Mouse (Mus musculus) left cerebral cortex, adult 2 months (tissue): ENCODE measurements around the gene Tlr6. TPM values are rescaled to one million over a fixed set of nuclear protein-coding genes. Genes with fewer than 3 reads are reported as not detected.

ENCODE experiments used
- DNase-seq, 2 experiments: peaks; one replicate each; pipeline ENCODE4 v3.0.0; 2021 to 2022; ENCODE audit warnings: low spot score in 2 of 2, mixed read lengths in 1 of 2; ENCODE audit errors: extremely low spot score in 1 of 2
- H3K27ac ChIP-seq: fragments of 200-600 bp; 2 replicates; pipeline ENCODE4 v1.8.1; 2022
- H3K4me3 ChIP-seq: fragments of 200-600 bp; 2 replicates; pipeline ENCODE4 v1.8.1; 2022
- CTCF ChIP-seq: fragments of 200-600 bp; IDR thresholded peaks from 2 replicates; pipeline ENCODE4 v1.8.1; 2022; ENCODE audit warnings: antibody characterized with exemption, mild to moderate bottlenecking, moderate library complexity
- intact Hi-C: fragments of 180-260 bp; cut with DNase I; formaldehyde crosslinking; loops from one replicate; pipeline ENCODE4 v1.15.1; 2025
- long read RNA-seq, 2 experiments: library from polyadenylated mRNA; stranded (forward); transcript quantifications; one replicate each; pipeline ENCODE4 v2.0.0; 2021; ENCODE audit warnings: borderline mapping rate in 2 of 2
- total RNA-seq, 2 experiments: library from RNA; stranded (reverse); gene quantifications; 2 replicates each; pipeline ENCODE4 v1.2.3; 2021

Tlr6 gene
- total RNA-seq = under 1 TPM; 0.50 to 0.70 TPM
- long read RNA-seq, experiment 1, partial matches to known transcripts = 0 of 1 reads
- long read RNA-seq, experiment 1, other reads (novel, unspliced or antisense) = 0 of 1 reads
- long read RNA-seq, experiment 2 = 0 reads

GRCm38 (mm10) chr5:64959843-64960230 is at the start of gene Tlr6:
Gene Tlr6 (minus strand): TSS chr5:64960097.
- intact Hi-C loops = loop anchor here (10.0 kb wide), 2 partner anchors 75 to 665 kb away; no protein-coding TSS in a partner anchor
- peak; percentile 32 to 36 for DNase-seq
- TF ChIP-seq CTCF = peak; percentile 80

GRCm38 (mm10) chr5:65006011-65006491 is 46.2 kb upstream of the Tlr6 start:
- intact Hi-C loops = loop anchor here (2.0 kb wide), 1 partner anchor 125 kb away; no protein-coding TSS in a partner anchor
- peak overlapping the region; percentile 48; the same call in 1 of the 2 replicates for H3K27ac ChIP-seq
- DNase-seq = peak in 1 of 2 experiments; percentile 18
- no peak; the same call in 1 of the 2 replicates for TF ChIP-seq CTCF
- no peak overlapping the region for H3K4me3 ChIP-seq

More at GRCm38 (mm10) chr5:64959843-64960230, at the start of gene Tlr6:
- Histone ChIP-seq H3K4me3 (peak within 1 kb of the TSS; percentile 37), H3K27ac (peak within 1 kb of the TSS; percentile 54; the same call in 1 of the 2 replicates)

DNA sequence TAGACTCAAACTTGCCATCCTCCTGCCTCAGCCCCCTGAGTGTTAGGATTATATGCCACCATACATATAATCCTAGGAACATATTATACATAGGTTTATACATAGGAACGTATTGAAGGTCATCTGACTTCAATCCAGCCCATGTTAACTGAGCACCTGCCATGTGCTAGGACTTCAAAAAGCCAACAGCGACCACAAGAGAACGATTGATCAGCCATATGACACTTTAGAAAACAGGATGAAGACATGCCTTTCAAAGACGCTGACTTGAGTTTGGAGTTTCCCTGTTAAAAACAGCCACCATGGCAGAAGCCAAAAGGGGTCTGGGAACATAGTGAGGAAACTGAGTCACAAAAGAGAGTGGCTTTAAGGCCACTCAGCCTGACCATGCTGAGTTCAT is 45.4 kb upstream of the Tlr6 start:
- intact Hi-C loops = no loop called here
- Histone ChIP-seq H3K27ac (no peak overlapping the region; the same call in 1 of the 2 replicates), H3K4me3 (no peak overlapping the region)
- DNase-seq = no peak
- no peak for TF ChIP-seq CTCF

DNA sequence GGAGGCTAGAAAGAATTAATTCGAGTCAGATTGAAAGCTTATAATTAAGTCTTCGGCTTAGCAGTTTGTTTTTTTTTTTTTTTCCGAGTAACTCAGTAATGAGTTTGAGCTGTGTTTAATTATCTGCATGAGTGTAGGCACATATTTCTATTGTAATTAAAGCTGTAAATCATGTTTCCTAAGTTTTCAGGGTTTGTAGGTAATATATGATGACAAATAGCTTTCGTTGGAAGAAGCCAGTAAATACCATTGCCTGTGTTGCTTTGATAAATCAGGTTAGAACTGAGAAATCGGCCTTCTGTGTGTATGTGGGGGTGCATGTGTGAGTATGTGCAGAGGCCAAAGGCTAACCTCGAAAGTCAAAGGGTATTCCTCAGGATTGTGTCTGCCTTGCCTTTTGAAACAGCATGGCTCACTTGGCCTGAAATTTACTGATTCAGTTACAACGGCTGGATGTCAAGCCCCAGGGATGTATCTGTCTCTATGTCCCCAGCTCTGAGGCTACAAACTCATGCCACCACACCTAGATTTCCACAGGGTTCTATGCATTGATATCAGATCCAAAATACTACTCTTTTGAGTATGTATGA is 44.1 kb upstream of the Tlr6 start:
- no peak overlapping the region for H3K27ac ChIP-seq
- no peak for DNase-seq
- intact Hi-C loops = loop anchor here (1.0 kb wide), 2 partner anchors 209 to 238 kb away; no protein-coding TSS in a partner anchor
- no peak overlapping the region for H3K4me3 ChIP-seq
- TF ChIP-seq CTCF = no peak

DNA sequence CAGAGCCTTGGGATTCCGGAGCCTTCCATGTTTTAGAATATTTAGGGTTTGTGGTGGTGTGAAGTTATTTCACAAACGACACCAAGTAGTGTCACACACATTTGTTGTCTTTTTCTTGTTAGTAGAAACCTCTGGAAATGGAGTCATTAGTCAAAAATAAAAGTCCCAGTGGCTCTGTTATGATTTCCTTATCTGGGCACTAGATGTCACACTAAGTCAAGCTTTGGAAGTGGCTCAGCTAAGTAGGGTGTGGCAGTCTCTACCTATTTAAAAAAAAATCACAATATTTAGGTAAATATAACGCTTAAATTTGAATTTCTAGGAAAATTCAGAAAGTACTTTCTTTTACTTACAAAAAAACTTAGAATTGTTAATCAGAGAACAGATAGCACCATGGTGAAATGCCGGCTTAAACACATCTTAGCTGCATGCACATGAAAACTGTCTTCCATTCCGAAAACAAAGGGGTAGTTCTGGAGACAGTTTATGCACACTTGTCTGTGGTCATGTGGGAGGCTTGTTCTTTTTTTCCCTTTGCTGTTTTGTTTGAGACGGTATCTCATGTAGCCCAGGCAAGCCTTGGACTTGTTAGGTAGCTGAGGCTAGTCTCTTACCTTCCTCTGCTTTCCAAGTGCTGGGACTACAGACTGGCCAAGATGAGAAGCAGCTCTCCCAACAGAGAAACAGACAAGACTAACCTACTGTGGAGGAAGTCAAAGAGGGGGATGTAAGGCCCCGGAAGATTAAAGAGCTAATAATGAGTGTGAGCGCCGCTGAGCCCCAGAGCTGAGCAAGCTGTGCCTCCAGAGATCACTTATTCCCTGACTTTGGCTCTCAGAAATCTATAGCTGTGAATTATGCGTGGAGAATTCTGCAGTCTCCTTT is 43.3 kb upstream of the Tlr6 start:
- H3K4me3 ChIP-seq = no peak overlapping the region
- TF ChIP-seq CTCF = peak; percentile 77
- intact Hi-C loops = loop anchor here (1.0 kb wide), 2 partner anchors 210 to 239 kb away; no protein-coding TSS in a partner anchor
- no peak for DNase-seq
- H3K27ac ChIP-seq = no peak overlapping the region

DNA sequence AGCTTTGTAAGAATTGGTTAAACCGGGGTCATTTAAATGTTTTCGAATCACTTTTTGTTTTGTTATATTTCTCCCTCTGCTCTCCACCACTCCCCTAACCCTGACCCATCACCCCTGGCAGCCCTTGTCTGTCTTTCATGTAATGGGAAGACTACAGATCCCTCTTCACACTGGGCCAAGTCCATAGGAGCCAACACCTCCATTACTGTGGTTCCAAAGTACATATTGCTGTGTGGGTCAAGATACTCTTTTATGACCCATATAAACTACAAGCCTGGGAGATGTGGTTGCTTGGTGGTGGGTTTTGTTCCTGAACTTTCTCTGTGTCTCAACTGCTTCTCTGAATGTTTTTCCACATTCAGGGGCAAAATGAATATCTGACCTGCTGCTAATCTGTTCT is 35.5 kb upstream of the Tlr6 start:
- intact Hi-C loops = no loop called here
- H3K27ac ChIP-seq = no peak overlapping the region
- H3K4me3 ChIP-seq = no peak overlapping the region
- TF ChIP-seq CTCF = no peak
- no peak for DNase-seq

GRCm38 (mm10) chr5:64992540-64992939 is 32.6 kb upstream of the Tlr6 start:
- no peak overlapping the region for H3K27ac ChIP-seq
- TF ChIP-seq CTCF = peak; percentile 28; the same call in 1 of the 2 replicates
- intact Hi-C loops = no loop called here
- no peak for DNase-seq
- H3K4me3 ChIP-seq = no peak overlapping the region

DNA sequence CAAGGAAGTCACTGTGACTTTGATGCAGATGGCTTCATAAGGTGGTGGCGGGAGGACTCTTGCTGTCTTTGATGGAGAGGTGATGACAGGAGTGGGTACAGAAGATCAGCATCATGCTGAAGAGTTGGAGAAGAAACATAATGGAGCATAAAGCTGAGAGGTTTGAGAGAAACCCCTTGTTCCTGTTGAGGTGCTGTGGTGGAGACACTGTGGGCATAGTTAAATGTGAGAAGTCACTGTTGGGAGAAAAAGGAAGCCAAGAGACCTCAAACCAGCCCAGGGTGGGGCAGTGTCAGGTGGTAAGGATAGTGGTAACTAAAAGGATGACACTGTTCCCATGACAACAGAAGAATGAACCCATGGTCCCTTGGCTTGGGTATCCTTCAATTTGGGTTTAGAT is 30.0 kb upstream of the Tlr6 start:
- intact Hi-C loops = no loop called here
- no peak for DNase-seq
- TF ChIP-seq CTCF = no peak

DNA sequence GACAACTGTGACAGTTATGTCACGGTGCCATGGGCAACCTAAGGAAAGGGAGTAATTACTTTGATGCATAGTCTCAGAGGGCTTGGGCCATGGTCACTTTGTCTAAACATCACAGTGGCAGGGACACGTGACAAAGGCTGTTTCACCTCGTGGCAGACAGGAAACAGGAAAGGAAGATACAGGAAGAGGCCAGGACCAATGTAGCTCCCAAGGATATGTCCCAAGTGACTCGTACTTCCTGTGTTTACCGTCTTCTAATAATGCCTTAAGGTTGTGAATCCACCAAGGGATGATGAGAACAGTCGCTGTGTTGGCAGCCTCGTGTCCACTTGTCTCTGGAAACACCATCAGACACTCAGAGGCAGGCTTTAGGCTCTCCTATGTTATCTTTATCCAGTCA is 26.1 kb upstream of the Tlr6 start:
- H3K27ac ChIP-seq = no peak overlapping the region
- intact Hi-C loops = no loop called here
- DNase-seq = no peak
- no peak for TF ChIP-seq CTCF
- no peak overlapping the region for H3K4me3 ChIP-seq

More for the DNA sequence above, 30.0 kb upstream of the Tlr6 start:
- Histone ChIP-seq H3K27ac (no peak overlapping the region), H3K4me3 (no peak overlapping the region)

GRCm38 (mm10) chr5:64977128-64977527 is 17.2 kb upstream of the Tlr6 start:
- intact Hi-C loops = no loop called here
- TF ChIP-seq CTCF = no peak
- peak in 1 of 2 experiments; percentile 16 for DNase-seq
- no peak overlapping the region for H3K4me3 ChIP-seq
- no peak overlapping the region for H3K27ac ChIP-seq

DNA sequence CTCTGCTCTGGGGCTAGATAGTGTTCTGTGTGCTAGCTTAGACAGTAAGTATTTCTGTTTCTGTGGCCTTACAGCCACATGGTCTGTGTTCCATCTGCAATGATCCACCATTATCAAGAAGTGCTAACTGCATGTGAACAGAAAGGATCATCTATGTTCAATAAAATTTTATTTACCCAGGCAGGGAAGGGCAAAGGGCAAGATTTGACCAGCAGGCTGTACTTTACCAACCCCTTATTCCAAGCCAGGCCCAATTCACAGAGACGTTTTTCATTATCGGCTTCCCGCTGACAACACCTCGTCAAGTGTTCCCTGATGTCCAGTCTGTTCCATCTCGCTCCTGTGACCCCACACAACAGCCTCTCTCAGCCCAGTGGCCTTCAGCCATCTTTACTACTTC is 15.2 kb upstream of the Tlr6 start:
- DNase-seq = no peak
- H3K27ac ChIP-seq = no peak overlapping the region
- TF ChIP-seq CTCF = no peak
- intact Hi-C loops = no loop called here
- no peak overlapping the region for H3K4me3 ChIP-seq
